Mouse (Mus musculus) myocyte (in vitro differentiated cells): ENCODE data around the gene Galk2. TPM values are rescaled to one million over a fixed set of nuclear protein-coding genes. Genes with fewer than 3 reads are reported as not detected.
A peak's percentile ranks its signal among the peaks of the same experiment; 100 is the strongest.

ENCODE experiments used
- H3K27me3 ChIP-seq: one replicate; pipeline ENCODE4 v1.6.1; 2011; ENCODE audit not compliant: control insufficient read depth, insufficient read depth, insufficient read length
- H3K36me3 ChIP-seq: one replicate; pipeline ENCODE4 v1.6.1; 2011; ENCODE audit not compliant: control insufficient read depth, insufficient read depth
- H3K4me2 ChIP-seq: one replicate; pipeline ENCODE4 v1.6.1; 2011; ENCODE audit warnings: low read depth, control low read depth
- H3K4me3 ChIP-seq: one replicate; pipeline ENCODE4 v1.5.1; 2011; ENCODE audit warnings: mild to moderate bottlenecking, control low read depth, moderate library complexity
- H3K79me2 ChIP-seq: one replicate; pipeline ENCODE4 v1.6.1; 2011; ENCODE audit not compliant: control insufficient read depth, insufficient read depth
- H3ac ChIP-seq: one replicate; pipeline ENCODE4 v1.6.1; 2011; ENCODE audit not compliant: control insufficient read depth, insufficient read length
- CEBPB ChIP-seq: IDR thresholded peaks from 2 replicates; pipeline ENCODE4 v1.6.1; 2011; ENCODE audit warnings: mild to moderate bottlenecking, moderate library complexity; ENCODE audit not compliant: poor library complexity, insufficient read depth, severe bottlenecking
- E2F4 ChIP-seq: IDR thresholded peaks from one replicate; pipeline ENCODE4 v1.6.1; 2011; ENCODE audit warnings: mild to moderate bottlenecking, control low read depth, moderate library complexity; ENCODE audit not compliant: insufficient read depth
- MAX ChIP-seq: IDR thresholded peaks from one replicate; pipeline ENCODE4 v1.6.1; 2011; ENCODE audit warnings: low read depth, mild to moderate bottlenecking, control low read depth
- MYOD1 ChIP-seq, 3 experiments: IDR thresholded peaks; one replicate each; pipeline ENCODE4 v1.6.1; 2011; ENCODE audit warnings: control low read depth in 2 of 3, low read depth in 2 of 3, mild to moderate bottlenecking in 2 of 3, moderate library complexity in 1 of 3; ENCODE audit not compliant: insufficient read length in 2 of 3, control insufficient read depth in 1 of 3
- MYOG ChIP-seq, 3 experiments: IDR thresholded peaks; one replicate each; pipeline ENCODE4 v1.6.1; 2011; ENCODE audit warnings: control low read depth in 2 of 3, low read depth in 2 of 3, mild to moderate bottlenecking in 2 of 3; ENCODE audit not compliant: insufficient read length in 2 of 3, control insufficient read depth in 1 of 3, insufficient read depth in 1 of 3
- POLR2A ChIP-seq: IDR thresholded peaks from one replicate; pipeline ENCODE4 v1.6.1; 2011; ENCODE audit warnings: low read depth, mild to moderate bottlenecking, control low read depth, moderate library complexity; ENCODE audit not compliant: insufficient read length
- POLR2AphosphoS2 ChIP-seq: IDR thresholded peaks from one replicate; pipeline ENCODE4 v1.6.1; 2011; ENCODE audit warnings: low read depth, control low read depth; ENCODE audit not compliant: insufficient read length
- REST ChIP-seq: IDR thresholded peaks from one replicate; pipeline ENCODE4 v1.6.1; 2011; ENCODE audit warnings: mild to moderate bottlenecking, control low read depth, moderate library complexity; ENCODE audit not compliant: insufficient read depth, insufficient read length
- SRF ChIP-seq: IDR thresholded peaks from one replicate; pipeline ENCODE4 v1.6.1; 2011; ENCODE audit warnings: low read depth; ENCODE audit not compliant: control insufficient read depth, insufficient read length
- TCF12 ChIP-seq: IDR thresholded peaks from one replicate; pipeline ENCODE4 v1.6.1; 2011; ENCODE audit warnings: mild to moderate bottlenecking, control low read depth; ENCODE audit not compliant: poor library complexity, insufficient read depth, severe bottlenecking
- TCF3 ChIP-seq: IDR thresholded peaks from one replicate; pipeline ENCODE4 v1.6.1; 2011; ENCODE audit warnings: low read depth, control low read depth; ENCODE audit not compliant: insufficient read length
- USF1 ChIP-seq: IDR thresholded peaks from one replicate; pipeline ENCODE4 v1.6.1; 2011; ENCODE audit warnings: low read depth, mild to moderate bottlenecking, control low read depth, moderate library complexity
- polyA plus RNA-seq: library from polyadenylated mRNA; unstranded; fragments of >200 nt; fragmentation: generic; extraction: Trizol; gene quantifications from one replicate; pipeline ENCODE4 v1.2.1, GENCODE M21; 2012; ENCODE audit warnings: missing spikeins

Gene Galk2
- polyA plus RNA-seq, 1 experiment = 17.8 TPM

DNA sequence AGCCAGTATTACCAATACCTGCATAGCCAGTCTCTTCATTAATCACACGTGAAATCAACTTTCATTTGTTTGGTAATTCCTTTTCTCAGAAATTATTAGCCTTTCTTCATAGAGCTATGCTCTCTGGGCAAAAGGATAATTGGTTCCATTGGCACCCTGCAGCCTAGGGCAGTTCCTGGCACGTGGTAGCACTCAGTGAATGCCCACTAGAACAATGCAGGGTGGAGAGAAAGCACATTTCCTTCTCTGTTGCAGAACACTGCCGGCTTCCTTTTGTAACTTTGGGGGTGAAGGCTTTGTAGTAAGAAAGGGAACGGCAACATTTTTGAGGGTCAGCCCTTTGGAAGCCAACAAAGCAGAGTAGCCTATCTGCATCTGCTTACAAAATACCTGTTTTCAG, 32.7 kb upstream of the Galk2 start:
- H3K4me2 ChIP-seq = no peak overlapping the region
- no peak overlapping the region for H3ac ChIP-seq
- TF ChIP-seq MAX = no peak
- no peak for TF ChIP-seq SRF
- TF ChIP-seq USF1 = no peak
- no peak for TF ChIP-seq CEBPB
- no peak for TF ChIP-seq POLR2A
- peaks cover 28% of the 10 kb centered on the region for H3K36me3 ChIP-seq
- H3K4me3 ChIP-seq = no peak overlapping the region
- no peaks in the 10 kb centered on the region for H3K27me3 ChIP-seq
- no peaks in the 10 kb centered on the region for H3K79me2 ChIP-seq

DNA sequence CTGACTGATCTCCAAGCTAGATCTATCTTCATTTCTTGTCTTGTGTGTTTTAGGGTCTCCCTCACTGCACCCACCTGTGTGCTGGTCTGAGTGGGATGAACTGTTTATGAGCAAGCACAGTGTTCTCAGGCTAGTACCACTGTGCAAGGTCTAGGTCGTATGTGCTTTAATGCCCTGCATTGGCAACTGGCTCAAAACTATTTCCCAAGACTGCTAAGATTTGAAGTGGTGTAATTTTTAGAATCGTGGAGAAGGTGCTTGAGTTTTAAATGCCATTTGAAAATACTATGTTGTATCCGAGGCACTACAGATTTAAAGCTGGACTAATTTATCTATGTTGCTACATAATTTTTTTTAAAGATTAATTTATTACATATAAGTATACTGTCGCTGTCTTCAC, 31.0 kb upstream of the Galk2 start:
- peaks cover 44% of the 10 kb centered on the region for H3K36me3 ChIP-seq

DNA sequence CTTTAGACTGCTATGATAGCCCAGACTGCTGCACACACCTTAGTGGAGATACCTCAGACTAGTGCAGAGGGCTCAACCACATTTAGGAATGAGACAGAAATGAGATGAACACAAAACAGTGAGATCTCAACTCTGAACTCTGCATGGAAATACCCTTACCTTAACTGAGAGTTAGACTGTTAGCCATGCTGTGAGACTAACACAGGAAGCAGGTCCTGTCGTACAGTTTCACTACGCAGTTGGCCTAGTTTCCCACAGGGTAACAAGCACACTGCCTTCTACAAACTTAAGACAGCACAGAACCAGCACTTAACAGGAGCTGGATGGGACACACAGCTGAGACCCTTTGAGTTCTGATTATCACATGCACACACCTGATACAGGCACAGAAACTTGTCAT, 29.0 kb upstream of the Galk2 start:
- H3K79me2 ChIP-seq = no peaks in the 10 kb centered on the region
- H3K27me3 ChIP-seq = no peaks in the 10 kb centered on the region
- peaks cover 64% of the 10 kb centered on the region for H3K36me3 ChIP-seq
- TF ChIP-seq MYOD1 (IDR thresholded peaks at IDR 0.05; ENCODE audit: control insufficient read depth in 1 of 3, insufficient read length in 2 of 3, low read depth in 2 of 3) (no peak), TCF12 (no peak), SRF (no peak), MYOG (IDR thresholded peaks at IDR 0.05; ENCODE audit: control insufficient read depth in 1 of 3, insufficient read depth in 1 of 3, insufficient read length in 2 of 3, low read depth in 2 of 3) (no peak), CEBPB (no peak), TCF3 (no peak), MAX (no peak), POLR2AphosphoS2 (no peak), POLR2A (no peak), E2F4 (no peak), REST (no peak), USF1 (no peak)
- H3ac ChIP-seq = no peak overlapping the region
- no peak overlapping the region for H3K4me3 ChIP-seq
- H3K4me2 ChIP-seq = no peak overlapping the region

More for the DNA sequence above, 31.0 kb upstream of the Galk2 start:
- TF ChIP-seq REST (no peak), POLR2AphosphoS2 (peak; percentile 27), E2F4 (no peak)
- H3K79me2 ChIP-seq = no peaks in the 10 kb centered on the region
- no peaks in the 10 kb centered on the region for H3K27me3 ChIP-seq
- no peak overlapping the region for H3K4me2 ChIP-seq
- no peak overlapping the region for H3K4me3 ChIP-seq
- no peak overlapping the region for H3ac ChIP-seq

DNA sequence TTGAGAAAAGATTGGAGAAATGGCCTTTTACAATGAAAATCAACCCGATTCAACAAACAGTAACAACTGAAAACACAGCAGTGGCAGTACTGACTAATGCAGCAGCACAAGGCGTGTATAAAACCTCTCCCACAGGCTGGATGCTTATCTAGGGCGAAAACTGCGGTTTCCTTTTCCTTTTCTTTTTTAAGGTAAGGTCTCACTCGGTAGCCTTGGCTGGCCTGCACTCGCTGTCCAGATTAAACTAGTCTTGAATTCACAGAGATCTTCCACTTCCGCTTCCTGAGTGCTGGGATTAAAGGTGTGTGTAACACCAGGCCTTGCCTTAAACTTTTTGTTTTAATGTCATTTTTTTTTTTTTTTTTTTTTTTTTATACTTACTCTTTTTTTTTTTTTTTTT, 20.8 kb upstream of the Galk2 start:
- H3K27me3 ChIP-seq = no peaks in the 10 kb centered on the region
- no peaks in the 10 kb centered on the region for H3K79me2 ChIP-seq
- no peak overlapping the region for H3K4me2 ChIP-seq
- no peak for TF ChIP-seq SRF
- no peak for TF ChIP-seq MYOG (IDR thresholded peaks at IDR 0.05; ENCODE audit: control insufficient read depth in 1 of 3, insufficient read depth in 1 of 3, insufficient read length in 2 of 3, low read depth in 2 of 3)
- no peak for TF ChIP-seq CEBPB
- TF ChIP-seq POLR2AphosphoS2 = no peak
- no peak for TF ChIP-seq USF1
- TF ChIP-seq POLR2A = no peak
- TF ChIP-seq REST = no peak
- no peak for TF ChIP-seq TCF12
- H3ac ChIP-seq = no peak overlapping the region
- no peak overlapping the region for H3K4me3 ChIP-seq
- peaks cover 75% of the 10 kb centered on the region for H3K36me3 ChIP-seq

DNA sequence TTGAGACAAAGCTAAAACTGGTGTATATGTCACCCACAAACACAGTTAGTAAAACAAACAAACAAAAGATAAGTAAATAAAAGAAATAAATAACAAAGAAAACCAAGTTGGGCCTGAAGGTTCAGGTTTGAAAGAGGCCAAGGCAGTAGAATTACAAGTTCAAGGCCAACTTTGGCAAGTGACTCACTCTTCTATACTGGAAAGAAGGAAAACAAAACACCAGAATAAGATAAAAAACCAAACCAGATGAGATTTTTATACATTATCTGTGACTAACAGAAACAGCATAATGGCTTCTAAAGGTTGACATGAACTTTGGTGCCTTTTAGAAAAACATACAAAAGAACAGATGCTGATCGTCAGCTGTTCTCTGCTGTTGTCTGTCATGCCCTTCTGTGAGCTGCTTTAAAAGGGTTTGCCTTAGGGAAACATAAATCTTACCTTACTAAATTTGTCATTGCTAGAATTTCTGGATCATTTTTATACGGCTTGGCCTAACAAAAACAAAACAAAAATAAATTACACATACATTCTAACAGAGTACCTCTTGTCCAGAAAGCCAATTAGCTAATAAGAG, 20.1 kb upstream of the Galk2 start:
- Histone ChIP-seq H3K36me3 (peaks cover 75% of the 10 kb centered on the region), H3K4me2 (no peak overlapping the region), H3K79me2 (no peaks in the 10 kb centered on the region), H3ac (no peak overlapping the region), H3K27me3 (no peaks in the 10 kb centered on the region), H3K4me3 (no peak overlapping the region)
- TF ChIP-seq USF1 (no peak), TCF3 (no peak), MYOD1 (IDR thresholded peaks at IDR 0.05; ENCODE audit: control insufficient read depth in 1 of 3, insufficient read length in 2 of 3, low read depth in 2 of 3) (peak in 2 of 3 experiments; percentile 3 to 36), CEBPB (no peak), MYOG (IDR thresholded peaks at IDR 0.05; ENCODE audit: control insufficient read depth in 1 of 3, insufficient read depth in 1 of 3, insufficient read length in 2 of 3, low read depth in 2 of 3) (no peak), POLR2A (no peak), REST (no peak)
